Mouse (Mus musculus): ENCODE results near the gene Pram1.

- TF ChIP-seq POLR2A (IDR thresholded peaks at IDR 0.05; ENCODE audit: borderline replicate concordance, extremely low read depth, insufficient read depth, insufficient read length, poor library complexity, severe bottlenecking) (no peak), CTCF (IDR thresholded peaks at IDR 0.05; ENCODE audit: borderline replicate concordance, extremely low read depth, insufficient read depth, insufficient read length) (no peak)
These were observed 7.5 kb upstream of the Pram1 start for GRCm38 (mm10) chr17:33630171-33630895.

All from brain, embryonic 14.5 days (tissue).